Mouse (Mus musculus) adrenal gland, adult 18-20 months (tissue): ENCODE measurements at regions not wholly inside any gene's neighbourhood (a gene's known extent, or its start where the extent isn't known, plus 50 kb on each side); places are given as distances from the start of the nearest gene placed in this dataset.

ENCODE experiments used
- DNase-seq, 2 experiments: peaks; one replicate each; pipeline ENCODE4 v3.0.0; 2021 to 2022; ENCODE audit warnings: low spot score in 2 of 2

DNA sequence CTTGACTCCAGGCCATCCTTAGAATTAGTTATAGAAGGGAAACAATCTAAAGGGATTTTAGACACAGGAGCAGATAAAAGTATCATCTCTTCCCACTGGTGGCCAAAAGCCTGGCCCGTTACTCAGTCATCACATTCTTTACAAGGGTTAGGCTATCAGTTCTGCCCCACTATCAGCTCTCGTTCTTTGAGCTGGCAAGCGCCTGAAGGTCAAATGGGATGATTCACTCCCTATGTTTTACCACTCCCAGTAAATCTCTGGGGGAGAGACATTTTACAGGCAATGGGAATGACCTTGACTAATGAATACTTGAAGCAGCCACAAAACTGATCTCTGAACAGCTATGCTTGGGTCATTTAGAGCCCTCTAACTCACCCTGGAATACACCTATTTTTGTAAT is 70.8 kb downstream of the Gm4847 start:
- DNase-seq = peak in 1 of 2 experiments; percentile 16

- DNase-seq = no peak
Observed at GRCm38 (mm10) chr1:166571776-166572175, 74.4 kb upstream of the Gm4846 start.
